Mouse (Mus musculus) forebrain, embryonic 16.5 days (tissue): ENCODE measurements around the gene Hacl1. TPM values are rescaled to one million over a fixed set of nuclear protein-coding genes. Genes with fewer than 3 reads are reported as not detected.

Source experiments
- ATAC-seq: fragments of 200-750 bp; cut with Nextera tagmentation; 2 replicates; pipeline ENCODE4 v1.8.0; 2017; ENCODE audit warnings: mild to moderate bottlenecking, moderate library complexity
- H3K27ac ChIP-seq: fragments of 300-500 bp; sonication (generic); 2 replicates; pipeline ENCODE4 v1.5.1; 2014; ENCODE audit warnings: low read length, control low read depth
- H3K27me3 ChIP-seq: fragments of 300-500 bp; sonication (generic); replicated peaks from 2 replicates; pipeline ENCODE4 v1.6.1; 2014; ENCODE audit warnings: low read length; ENCODE audit not compliant: control insufficient read depth, insufficient read depth
- H3K36me3 ChIP-seq: fragments of 300-500 bp; sonication (generic); 2 replicates; pipeline ENCODE4 v1.6.1; 2014; ENCODE audit not compliant: control insufficient read depth, insufficient read depth
- H3K4me1 ChIP-seq: fragments of 300-500 bp; sonication (generic); replicated peaks from 2 replicates; pipeline ENCODE4 v1.6.1; 2014; ENCODE audit warnings: low read length; ENCODE audit not compliant: control insufficient read depth, insufficient read depth
- H3K4me2 ChIP-seq: fragments of 300-500 bp; sonication (generic); 2 replicates; pipeline ENCODE4 v1.6.1; 2014; ENCODE audit warnings: mild to moderate bottlenecking, low read length, control low read depth
- H3K4me3 ChIP-seq: fragments of 300-500 bp; sonication (generic); replicated peaks from 2 replicates; pipeline ENCODE4 v1.5.1; 2014; ENCODE audit warnings: mild to moderate bottlenecking, low read length, control low read depth
- H3K9ac ChIP-seq: fragments of 300-500 bp; sonication (generic); replicated peaks from 2 replicates; pipeline ENCODE4 v1.6.1; 2014; ENCODE audit warnings: low read depth, low read length, control low read depth
- H3K9me3 ChIP-seq: fragments of 300-500 bp; sonication (generic); 2 replicates; pipeline ENCODE4 v1.6.1; 2016; ENCODE audit warnings: low read length; ENCODE audit not compliant: control insufficient read depth
- WGBS: fragments of 180-500 bp; shearing (Covaris S2); extraction: QIAGEN DNeasy Blood & Tissue Kit; methylation state at CpG from one replicate; pipeline ENCODE4 v1.1.7; 2014; 5-methylcytosine and 5-hydroxymethylcytosine counted together
- polyA plus RNA-seq: library from polyadenylated mRNA; unstranded; fragments of >200 nt; fragmentation: Nextera tagmentation; extraction: Ambion mirVana; gene quantifications from 2 replicates; pipeline ENCODE4 v1.2.1, GENCODE M21; 2015

Hacl1 gene
- polyA plus RNA-seq, 1 experiment from 2014 or later, result 6.9 TPM

- Histone ChIP-seq H3K36me3 (no peaks in the 10 kb centered on the region), H3K4me1 (no peaks in the 10 kb centered on the region), H3K9me3 (no peaks in the 10 kb centered on the region), H3K27ac (no peak overlapping the region), H3K4me3 (no peak overlapping the region), H3K4me2 (no peak overlapping the region), H3K9ac (no peak overlapping the region), H3K27me3 (no peaks in the 10 kb centered on the region)
- 86% methylated on average over 8 of the region's 8 CpGs for WGBS
- no peak for ATAC-seq
Observed at GRCm38 (mm10) chr14:31557273-31557672, 83.8 kb downstream of the Hacl1 start.

- no peak overlapping the region for H3K27ac ChIP-seq
- 81% methylated on average over 9 of the region's 9 CpGs for WGBS
- no peak overlapping the region for H3K4me2 ChIP-seq
- H3K4me1 ChIP-seq, result no peaks in the 10 kb centered on the region
- no peaks in the 10 kb centered on the region for H3K9me3 ChIP-seq
- no peaks in the 10 kb centered on the region for H3K27me3 ChIP-seq
- H3K9ac ChIP-seq, result no peak overlapping the region
- ATAC-seq, result no peak
- no peaks in the 10 kb centered on the region for H3K36me3 ChIP-seq
- no peak overlapping the region for H3K4me3 ChIP-seq
Observed at GRCm38 (mm10) chr14:31556526-31557260, 84.4 kb downstream of the Hacl1 start.

- Histone ChIP-seq H3K9ac (no peak overlapping the region), H3K36me3 (no peaks in the 10 kb centered on the region), H3K4me1 (no peaks in the 10 kb centered on the region), H3K9me3 (no peaks in the 10 kb centered on the region), H3K27ac (no peak overlapping the region), H3K4me3 (no peak overlapping the region), H3K27me3 (no peaks in the 10 kb centered on the region), H3K4me2 (no peak overlapping the region)
- ATAC-seq, result no peak
- 71% methylated on average over 14 of the region's 14 CpGs for WGBS
Observed at GRCm38 (mm10) chr14:31555963-31556434, 85.1 kb downstream of the Hacl1 start.

- H3K9ac ChIP-seq, result no peak overlapping the region
- WGBS, result 93% methylated on average over 7 of the region's 7 CpGs
- no peaks in the 10 kb centered on the region for H3K4me1 ChIP-seq
- no peak overlapping the region for H3K27ac ChIP-seq
- H3K9me3 ChIP-seq, result no peaks in the 10 kb centered on the region
- no peaks in the 10 kb centered on the region for H3K36me3 ChIP-seq
- H3K4me3 ChIP-seq, result no peak overlapping the region
- no peak overlapping the region for H3K4me2 ChIP-seq
- H3K27me3 ChIP-seq, result no peaks in the 10 kb centered on the region
- ATAC-seq, result no peak
Observed at GRCm38 (mm10) chr14:31555021-31555420, 86.1 kb downstream of the Hacl1 start.

Other genes starting within 250 kb of the Hacl1 start
- gene Sh3bp5, start 205.2 kb downstream of the Hacl1 start, polyA plus RNA-seq, result 120 and 128 TPM in 2 replicates
- 10.3 and 11.4 TPM in 2 replicates for gene Eaf1, start 146.9 kb downstream of the Hacl1 start, polyA plus RNA-seq
- gene Mettl6, start 146.2 kb downstream of the Hacl1 start, polyA plus RNA-seq, result 51.9 and 52.4 TPM in 2 replicates
- gene Colq, start 49.9 kb downstream of the Hacl1 start, polyA plus RNA-seq, result 0.09 TPM in 1 of 2 replicates, not detected in the other
- not detected in 2 replicates for gene Gm49387, start 408 bp downstream of the Hacl1 start, polyA plus RNA-seq
- gene Btd, start 258 bp downstream of the Hacl1 start, polyA plus RNA-seq, result 15.5 and 19.5 TPM in 2 replicates
- gene Ankrd28, start 189.4 kb upstream of the Hacl1 start, polyA plus RNA-seq, result 12.2 and 12.4 TPM in 2 replicates